In genomic region chr15:79110031-79110430, GRCm38 (mm10) we compare ENCODE assay signal across 8 mouse cellular contexts. TPM values are rescaled to one million over a fixed set of nuclear protein-coding genes. Genes with fewer than 3 reads are reported as not detected.
DNase-seq lines count a peak whose midpoint lies in the region; ATAC-seq and TF ChIP-seq lines count a peak whose summit lies in the region.

No protein-coding gene starts in this region.

- ATAC-seq in lung, embryonic 16.5 days (ENCODE audit: low read depth): no peak
- ATAC-seq in forebrain, embryonic 11.5 days (replicated peaks; ENCODE audit: low FRiP score): no peak
- ATAC-seq in limb, embryonic 14.5 days (ENCODE audit: low FRiP score, low read depth): no peak
- ATAC-seq in stomach, embryonic 14.5 days (ENCODE audit: insufficient number of reproducible peaks, insufficient read depth, low FRiP score, low read depth): no peak

- H3K4me1 ChIP-seq in lung, embryonic 16.5 days (replicated peaks; ENCODE audit: control insufficient read depth, insufficient read depth, low read length): peaks cover 20% of the 10 kb centered on the region
- peaks cover 9% of the 10 kb centered on the region; the same call in 1 of the 2 replicates for H3K4me1 ChIP-seq in forebrain, embryonic 11.5 days (replicated peaks; ENCODE audit: control insufficient read depth, insufficient read depth, low read length)
- peaks cover 20% of the 10 kb centered on the region for H3K4me1 ChIP-seq in limb, embryonic 14.5 days (ENCODE audit: control insufficient read depth, insufficient read depth, low read length)
- H3K4me1 ChIP-seq in stomach, embryonic 14.5 days (ENCODE audit: control insufficient read depth, insufficient read depth, low read length): peaks cover 22% of the 10 kb centered on the region; the same call in 1 of the 2 replicates

- DNase-seq in lung, postnatal 14 days: no peak
- no peak for DNase-seq in forebrain, embryonic 11.5 days (ENCODE audit: low spot score)
- no peak for DNase-seq in limb, embryonic 14.5 days (ENCODE audit: low spot score)
- DNase-seq in MN1 (ENCODE audit: low spot score): no peak
- DNase-seq in cerebellum, postnatal 36 days: no peak
- no peak for DNase-seq in ovary, postnatal 14 days (ENCODE audit: low spot score)

- no peak overlapping the region for H3K27ac ChIP-seq in lung, embryonic 16.5 days (ENCODE audit: low read length)
- H3K27ac ChIP-seq in forebrain, embryonic 11.5 days (ENCODE audit: low read depth, low read length): no peak overlapping the region
- H3K27ac ChIP-seq in limb, embryonic 14.5 days (replicated peaks; ENCODE audit: low read depth, low read length): no peak overlapping the region
- H3K27ac ChIP-seq in stomach, embryonic 14.5 days (ENCODE audit: low read length): no peak overlapping the region

- no peaks in the 10 kb centered on the region for H3K9me3 ChIP-seq in lung, embryonic 16.5 days (ENCODE audit: control insufficient read depth, low read length)
- no peaks in the 10 kb centered on the region for H3K9me3 ChIP-seq in forebrain, embryonic 11.5 days (ENCODE audit: control insufficient read depth, low read length)
- no peaks in the 10 kb centered on the region for H3K9me3 ChIP-seq in limb, embryonic 14.5 days (ENCODE audit: control insufficient read depth, low read length)
- no peaks in the 10 kb centered on the region for H3K9me3 ChIP-seq in stomach, embryonic 14.5 days (ENCODE audit: control insufficient read depth, low read depth, low read length)

- H3K4me2 ChIP-seq in lung, embryonic 16.5 days (ENCODE audit: low read depth, low read length): peak overlapping the region; percentile 80
- H3K4me2 ChIP-seq in forebrain, embryonic 11.5 days (ENCODE audit: low read depth, low read length, severe bottlenecking): peak overlapping the region; percentile 96
- H3K4me2 ChIP-seq in limb, embryonic 14.5 days (replicated peaks; ENCODE audit: low read depth, low read length, severe bottlenecking): peak overlapping the region; percentile 95
- peak overlapping the region; percentile 98 for H3K4me2 ChIP-seq in stomach, embryonic 14.5 days (replicated peaks; ENCODE audit: low read depth, low read length)

- peaks cover 8% of the 10 kb centered on the region for H3K36me3 ChIP-seq in lung, embryonic 16.5 days (ENCODE audit: control insufficient read depth, insufficient read depth, low read length)
- H3K36me3 ChIP-seq in forebrain, embryonic 11.5 days (ENCODE audit: control insufficient read depth, insufficient read depth, low read length): no peaks in the 10 kb centered on the region
- H3K36me3 ChIP-seq in limb, embryonic 14.5 days (ENCODE audit: control insufficient read depth, insufficient read depth, low read length): peaks cover 15% of the 10 kb centered on the region
- H3K36me3 ChIP-seq in stomach, embryonic 14.5 days (ENCODE audit: control insufficient read depth, insufficient read depth, low read length): peaks cover 9% of the 10 kb centered on the region

- WGBS in lung, embryonic 16.5 days: 17% methylated on average over 9 of the region's 9 CpGs
- 20% methylated on average over 9 of the region's 9 CpGs for WGBS in forebrain, embryonic 11.5 days
- 10% methylated on average over 9 of the region's 9 CpGs for WGBS in limb, embryonic 14.5 days
- WGBS in stomach, embryonic 14.5 days: 17% methylated on average over 9 of the region's 9 CpGs

- no peaks in the 10 kb centered on the region for H3K27me3 ChIP-seq in lung, embryonic 16.5 days (ENCODE audit: control insufficient read depth, insufficient read depth, low read depth, low read length)
- peaks cover 3% of the 10 kb centered on the region for H3K27me3 ChIP-seq in forebrain, embryonic 11.5 days (ENCODE audit: control insufficient read depth, insufficient read depth, low read length)
- H3K27me3 ChIP-seq in limb, embryonic 14.5 days (ENCODE audit: control insufficient read depth, insufficient read depth, low read length): no peaks in the 10 kb centered on the region
- H3K27me3 ChIP-seq in stomach, embryonic 14.5 days (ENCODE audit: control insufficient read depth, insufficient read depth, low read length): no peaks in the 10 kb centered on the region

- H3K9ac ChIP-seq in lung, embryonic 16.5 days (ENCODE audit: low read length): peak overlapping the region; percentile 91
- peak overlapping the region; percentile 90; the same call in 1 of the 2 replicates for H3K9ac ChIP-seq in forebrain, embryonic 11.5 days (ENCODE audit: low read length)
- H3K9ac ChIP-seq in limb, embryonic 14.5 days (ENCODE audit: low read depth, low read length, severe bottlenecking): peak overlapping the region; percentile 89
- peak overlapping the region; percentile 74; the same call in 1 of the 2 replicates for H3K9ac ChIP-seq in stomach, embryonic 14.5 days (replicated peaks; ENCODE audit: low read depth, low read length)

- H3K4me3 ChIP-seq in lung, embryonic 16.5 days (ENCODE audit: low read length): peak overlapping the region; percentile 87
- peak overlapping the region; percentile 83 for H3K4me3 ChIP-seq in forebrain, embryonic 11.5 days (ENCODE audit: low read depth, low read length)
- peak overlapping the region; percentile 93 for H3K4me3 ChIP-seq in limb, embryonic 14.5 days (replicated peaks; ENCODE audit: low read length)
- peak overlapping the region; percentile 89 for H3K4me3 ChIP-seq in stomach, embryonic 14.5 days (ENCODE audit: low read depth, low read length)

- TF ChIP-seq POLR2A in limb, embryonic 14.5 days (IDR thresholded peaks at IDR 0.05; ENCODE audit: borderline replicate concordance, extremely low read depth, insufficient read depth, insufficient read length): no peak

RNA-seq across cellular contexts. Expression of gene Micall1, which starts 1.3 kb away (rescaled TPM):
- 6.9 and 7.8 TPM in 2 replicates for polyA plus RNA-seq in lung, embryonic 16.5 days (2015; fragmentation: Nextera tagmentation; extraction: Ambion mirVana)
- 6.3 and 7.6 TPM in 2 replicates for polyA plus RNA-seq in forebrain, embryonic 11.5 days (2014; fragmentation: Nextera tagmentation; extraction: Ambion mirVana)
- polyA plus RNA-seq in limb, embryonic 14.5 days (2012; rRNA removed): 31.0 and 35.4 TPM in 2 replicates
- polyA plus RNA-seq in limb, embryonic 14.5 days (2014; fragmentation: Nextera tagmentation; extraction: Ambion mirVana): 12.8 and 14.8 TPM in 2 replicates
- polyA plus RNA-seq in stomach, embryonic 14.5 days (2014; fragmentation: Nextera tagmentation; extraction: Ambion mirVana): 12.1 and 12.5 TPM in 2 replicates

RNA-seq across cellular contexts. Expression of gene Polr2f, which starts 30.8 kb away (rescaled TPM):
- 255 and 267 TPM in 2 replicates for polyA plus RNA-seq in lung, embryonic 16.5 days (2015; fragmentation: Nextera tagmentation; extraction: Ambion mirVana)
- 378 and 386 TPM in 2 replicates for polyA plus RNA-seq in forebrain, embryonic 11.5 days (2014; fragmentation: Nextera tagmentation; extraction: Ambion mirVana)
- polyA plus RNA-seq in limb, embryonic 14.5 days (2012; rRNA removed): 116 and 192 TPM in 2 replicates
- 326 and 334 TPM in 2 replicates for polyA plus RNA-seq in limb, embryonic 14.5 days (2014; fragmentation: Nextera tagmentation; extraction: Ambion mirVana)
- 367 and 376 TPM in 2 replicates for polyA plus RNA-seq in stomach, embryonic 14.5 days (2014; fragmentation: Nextera tagmentation; extraction: Ambion mirVana)

RNA-seq across cellular contexts. Expression of gene 1700088E04Rik, which starts 31.0 kb away (rescaled TPM):
- polyA plus RNA-seq in lung, embryonic 16.5 days (2015; fragmentation: Nextera tagmentation; extraction: Ambion mirVana): 16.3 and 18.3 TPM in 2 replicates
- polyA plus RNA-seq in forebrain, embryonic 11.5 days (2014; fragmentation: Nextera tagmentation; extraction: Ambion mirVana): 9.3 and 10.6 TPM in 2 replicates
- polyA plus RNA-seq in limb, embryonic 14.5 days (2012; rRNA removed): 3.8 and 4.7 TPM in 2 replicates
- 6.1 and 7.1 TPM in 2 replicates for polyA plus RNA-seq in limb, embryonic 14.5 days (2014; fragmentation: Nextera tagmentation; extraction: Ambion mirVana)
- polyA plus RNA-seq in stomach, embryonic 14.5 days (2014; fragmentation: Nextera tagmentation; extraction: Ambion mirVana): 8.7 TPM in 2 replicates

RNA-seq across cellular contexts. Expression of gene Eif3l, which starts 35.1 kb away (rescaled TPM):
- 196 and 209 TPM in 2 replicates for polyA plus RNA-seq in lung, embryonic 16.5 days (2015; fragmentation: Nextera tagmentation; extraction: Ambion mirVana)
- polyA plus RNA-seq in forebrain, embryonic 11.5 days (2014; fragmentation: Nextera tagmentation; extraction: Ambion mirVana): 245 and 254 TPM in 2 replicates
- 198 and 206 TPM in 2 replicates for polyA plus RNA-seq in limb, embryonic 14.5 days (2012; rRNA removed)
- polyA plus RNA-seq in limb, embryonic 14.5 days (2014; fragmentation: Nextera tagmentation; extraction: Ambion mirVana): 214 and 219 TPM in 2 replicates
- polyA plus RNA-seq in stomach, embryonic 14.5 days (2014; fragmentation: Nextera tagmentation; extraction: Ambion mirVana): 218 and 224 TPM in 2 replicates

RNA-seq across cellular contexts. Expression of gene Ankrd54, which starts 47.3 kb away (rescaled TPM):
- 52.6 and 56.7 TPM in 2 replicates for polyA plus RNA-seq in lung, embryonic 16.5 days (2015; fragmentation: Nextera tagmentation; extraction: Ambion mirVana)
- 61.6 and 67.1 TPM in 2 replicates for polyA plus RNA-seq in forebrain, embryonic 11.5 days (2014; fragmentation: Nextera tagmentation; extraction: Ambion mirVana)
- 58.3 and 72.3 TPM in 2 replicates for polyA plus RNA-seq in limb, embryonic 14.5 days (2012; rRNA removed)
- polyA plus RNA-seq in limb, embryonic 14.5 days (2014; fragmentation: Nextera tagmentation; extraction: Ambion mirVana): 44.4 and 54.3 TPM in 2 replicates
- polyA plus RNA-seq in stomach, embryonic 14.5 days (2014; fragmentation: Nextera tagmentation; extraction: Ambion mirVana): 42.7 and 44.1 TPM in 2 replicates
